ENCODE assay signal across 9 mouse cellular contexts in genomic region chr2:31762853-31763252, GRCm38 (mm10). TPM values are rescaled to one million over a fixed set of nuclear protein-coding genes. Genes with fewer than 3 reads are reported as not detected.
DNase-seq lines count a peak whose midpoint lies in the region; ATAC-seq and TF ChIP-seq lines count a peak whose summit lies in the region.
"Had no signal": no experiment of that assay in that cellular context is flagged by ENCODE, and none has a peak within 500 bp of the region (broad histone marks: within the 10 kb centered on the region; RNA-seq: fewer than 3 reads in every experiment).

No protein-coding gene starts in this region.

- 0 out of 2 replicates have a peak overlapping the region, but pooled peaks have one; percentile 13 for H3K9ac ChIP-seq in kidney, postnatal 0 days (ENCODE audit: low read depth, low read length)
- H3K9ac ChIP-seq in intestine, embryonic 14.5 days (ENCODE audit: low read length), result 0 out of 2 replicates have a peak overlapping the region, but pooled peaks have one; percentile 20

- no peak overlapping the region for H3K4me3 ChIP-seq in kidney, postnatal 0 days (replicated peaks; ENCODE audit: low read depth, low read length)
- H3K4me3 ChIP-seq in kidney, adult 2 months (ENCODE audit: insufficient read depth, low read depth, low read length), result no peak overlapping the region
- H3K4me3 ChIP-seq in intestine, embryonic 14.5 days (ENCODE audit: low read depth, low read length), result peak overlapping the region; percentile 63; the same call in 1 of the 2 replicates
- no peak overlapping the region for H3K4me3 ChIP-seq in myocyte

- 34% methylated on average over 2 of the region's 2 CpGs for WGBS in kidney, postnatal 0 days
- WGBS in kidney, adult 2 months, result 58% methylated on average over 2 of the region's 2 CpGs
- WGBS in intestine, embryonic 14.5 days, result 18% methylated on average over 2 of the region's 2 CpGs

- H3K36me3 ChIP-seq in kidney, postnatal 0 days (ENCODE audit: insufficient read depth, low read length), result no peaks in the 10 kb centered on the region
- no peaks in the 10 kb centered on the region for H3K36me3 ChIP-seq in kidney, adult 2 months (ENCODE audit: control insufficient read depth, insufficient read depth, low read length)
- H3K36me3 ChIP-seq in intestine, embryonic 14.5 days (ENCODE audit: control insufficient read depth, insufficient read depth, low read length), result 0 out of 2 replicates have a peak, but pooled peaks cover 5% of the 10 kb centered on the region
- H3K36me3 ChIP-seq in myocyte (ENCODE audit: control insufficient read depth, insufficient read depth), result no peaks in the 10 kb centered on the region

- no peak for DNase-seq in kidney, postnatal 0 days (ENCODE audit: low spot score)
- no peak for DNase-seq in kidney, adult 2 months
- peak; percentile 56 for DNase-seq in embryo, embryonic 10.5 days (ENCODE audit: low spot score)
- no peak for DNase-seq in intestine, embryonic 14.5 days (ENCODE audit: low spot score)
- no peak for DNase-seq in cerebellum, adult 18-20 months
- no peak for DNase-seq in layer of hippocampus, adult 8-10 months (ENCODE audit: low spot score in 2 of 2)
- DNase-seq in layer of hippocampus, adult 11-12 months (ENCODE audit: low spot score), result no peak

- TF ChIP-seq POLR2A in kidney, adult 2 months (IDR thresholded peaks at IDR 0.05; ENCODE audit: low read depth, low read length), result no peak
- TF ChIP-seq POLR2A in myocyte (IDR thresholded peaks at IDR 0.05; ENCODE audit: insufficient read length, low read depth), result no peak

- H3K4me1 ChIP-seq in kidney, postnatal 0 days (replicated peaks; ENCODE audit: insufficient read depth, low read length), result peaks cover 31% of the 10 kb centered on the region
- H3K4me1 ChIP-seq in kidney, adult 2 months (ENCODE audit: control insufficient read depth, insufficient read depth, low read length), result peaks cover 42% of the 10 kb centered on the region
- H3K4me1 ChIP-seq in intestine, embryonic 14.5 days (replicated peaks; ENCODE audit: control insufficient read depth, insufficient read depth, low read length), result peaks cover 45% of the 10 kb centered on the region

- H3K27me3 ChIP-seq in kidney, postnatal 0 days (ENCODE audit: insufficient read depth, low read length), result no peaks in the 10 kb centered on the region
- H3K27me3 ChIP-seq in kidney, adult 2 months (replicated peaks; ENCODE audit: control insufficient read depth, insufficient read depth, low read length), result no peaks in the 10 kb centered on the region
- no peaks in the 10 kb centered on the region for H3K27me3 ChIP-seq in intestine, embryonic 14.5 days (replicated peaks; ENCODE audit: control insufficient read depth, insufficient read depth, low read length)
- no peaks in the 10 kb centered on the region for H3K27me3 ChIP-seq in myocyte (ENCODE audit: control insufficient read depth, insufficient read depth, insufficient read length)

- no peak overlapping the region for H3ac ChIP-seq in myocyte (ENCODE audit: control insufficient read depth, insufficient read length)

- no peaks in the 10 kb centered on the region for H3K9me3 ChIP-seq in kidney, postnatal 0 days (replicated peaks; ENCODE audit: low read length)
- H3K9me3 ChIP-seq in intestine, embryonic 14.5 days (ENCODE audit: control insufficient read depth, low read length), result no peaks in the 10 kb centered on the region

- TF ChIP-seq CTCF in kidney, postnatal 0 days (IDR thresholded peaks at IDR 0.05; ENCODE audit: low read depth), result no peak
- no peak for TF ChIP-seq CTCF in kidney, adult 2 months (conservative IDR thresholded peaks at IDR 0.05; ENCODE audit: insufficient read depth, insufficient read length, low read depth, low read length)

- ATAC-seq in kidney, postnatal 0 days (replicated peaks; ENCODE audit: low FRiP score, low read depth), result no peak
- no peak for ATAC-seq in intestine, embryonic 14.5 days (replicated peaks; ENCODE audit: low FRiP score, low TSS enrichment, low read depth)

- H3K27ac ChIP-seq in kidney, postnatal 0 days, result peak overlapping the region; percentile 27
- no peak overlapping the region for H3K27ac ChIP-seq in kidney, adult 2 months (ENCODE audit: insufficient read depth, low read depth, low read length)
- peak overlapping the region; percentile 92; the same call in 1 of the 2 replicates for H3K27ac ChIP-seq in intestine, embryonic 14.5 days (ENCODE audit: low read depth)

- H3K4me2 ChIP-seq in kidney, postnatal 0 days (ENCODE audit: low read length), result peak overlapping the region; percentile 79; the same call in 1 of the 2 replicates
- peak overlapping the region; percentile 96 for H3K4me2 ChIP-seq in intestine, embryonic 14.5 days (ENCODE audit: low read length)
- peak overlapping the region; percentile 86 for H3K4me2 ChIP-seq in myocyte (ENCODE audit: low read depth)

- peaks cover 79% of the 10 kb centered on the region for H3K79me2 ChIP-seq in myocyte (ENCODE audit: control insufficient read depth, insufficient read depth)

TF ChIP-seq in myocyte, 11 proteins besides CTCF, POLR2A, EP300 and RAD21:
- no peak for TF ChIP-seq SRF (IDR thresholded peaks at IDR 0.05; ENCODE audit: control insufficient read depth, insufficient read length, low read depth)
- no peak for TF ChIP-seq CEBPB (IDR thresholded peaks at IDR 0.05; ENCODE audit: insufficient read depth, poor library complexity, severe bottlenecking)
- TF ChIP-seq MAX (IDR thresholded peaks at IDR 0.05; ENCODE audit: low read depth), result no peak
- no peak for TF ChIP-seq TCF12 (IDR thresholded peaks at IDR 0.05; ENCODE audit: insufficient read depth, poor library complexity, severe bottlenecking)

RNA-seq across cellular contexts. Expression of gene Qrfp, which starts 47.5 kb away (rescaled TPM):
- 0.08 TPM in 2 replicates for polyA plus RNA-seq in kidney, postnatal 0 days (2015; fragmentation: Nextera tagmentation; extraction: Ambion mirVana)
- 0.05 and 0.11 TPM in 2 replicates for polyA plus RNA-seq in kidney, adult 2 months (2012; rRNA removed)
- polyA plus RNA-seq in intestine, embryonic 14.5 days (2014; fragmentation: Nextera tagmentation; extraction: Ambion mirVana), result 0.05 TPM in 1 of 2 replicates, not detected in the other
- 1.5 TPM for polyA plus RNA-seq in myocyte (2012; fragmentation: generic; extraction: Trizol)
- not detected for total RNA-seq in layer of hippocampus, adult 8-10 months (2022)
- polyA plus RNA-seq: large intestine, adult 2 months had no signal
